Mouse (Mus musculus): Measurements from ENCODE around the gene Taok3.

Gene Taok3

GRCm38 (mm10) chr5:117185673-117186072 lies 65.7 kb downstream of the Taok3 start:
- DNase-seq, result no peak

- peak; percentile 19 to 46 for DNase-seq
Measured at GRCm38 (mm10) chr5:117192061-117192460, 72.1 kb downstream of the Taok3 start.

- DNase-seq, result no peak
Measured at GRCm38 (mm10) chr5:117193748-117194147, 73.8 kb downstream of the Taok3 start.

GRCm38 (mm10) chr5:117194672-117195071 lies 74.7 kb downstream of the Taok3 start:
- no peak for DNase-seq

GRCm38 (mm10) chr5:117196551-117196950 lies 76.6 kb downstream of the Taok3 start:
- DNase-seq, result no peak

GRCm38 (mm10) chr5:117198390-117198789 lies 78.5 kb downstream of the Taok3 start:
- no peak for DNase-seq

GRCm38 (mm10) chr5:117207286-117207685 lies 87.4 kb downstream of the Taok3 start:
- no peak for DNase-seq

- DNase-seq, result peak; percentile 39 to 58
Measured at GRCm38 (mm10) chr5:117214016-117214415, 94.1 kb downstream of the Taok3 start.

- no peak for DNase-seq
Measured at GRCm38 (mm10) chr5:117231059-117231458, 111.1 kb downstream of the Taok3 start.

GRCm38 (mm10) chr5:117236540-117236939 lies 116.6 kb downstream of the Taok3 start:
- DNase-seq, result no peak

- DNase-seq, result no peak
Measured at GRCm38 (mm10) chr5:117239106-117239505, 119.2 kb downstream of the Taok3 start.

GRCm38 (mm10) chr5:117240321-117240731 lies 120.4 kb downstream of the Taok3 start:
- no peak for DNase-seq

- no peak for DNase-seq
Measured at GRCm38 (mm10) chr5:117240761-117241322, 120.9 kb downstream of the Taok3 start.

GRCm38 (mm10) chr5:117241935-117242531 lies 122.1 kb downstream of the Taok3 start:
- no peak for DNase-seq

- DNase-seq, result no peak
Measured at GRCm38 (mm10) chr5:117242671-117243478, 122.9 kb downstream of the Taok3 start.

GRCm38 (mm10) chr5:117245170-117245569 lies 125.2 kb downstream of the Taok3 start:
- DNase-seq, result no peak

- DNase-seq, result no peak
Measured at GRCm38 (mm10) chr5:117248351-117248750, 128.4 kb downstream of the Taok3 start.

- DNase-seq, result no peak
Measured at GRCm38 (mm10) chr5:117250796-117251195, 130.9 kb downstream of the Taok3 start.

- DNase-seq, result no peak
Measured at GRCm38 (mm10) chr5:117251763-117252162, 131.8 kb downstream of the Taok3 start.

- no peak for DNase-seq
Measured at GRCm38 (mm10) chr5:117258276-117258675, 138.3 kb downstream of the Taok3 start.

- DNase-seq, result no peak
Measured at GRCm38 (mm10) chr5:117263566-117263965, 143.6 kb downstream of the Taok3 start.

GRCm38 (mm10) chr5:117264701-117265100 lies 144.8 kb downstream of the Taok3 start:
- peak in 1 of 2 experiments; percentile 28 for DNase-seq

- no peak for DNase-seq
Measured at GRCm38 (mm10) chr5:117267913-117268312, 148.0 kb downstream of the Taok3 start.

- DNase-seq, result no peak
Measured at GRCm38 (mm10) chr5:117268749-117269148, 148.8 kb downstream of the Taok3 start.

Data from kidney, postnatal 25 days (tissue).